Mouse (Mus musculus): ENCODE data around the gene BC048562.

BC048562 gene

GRCm38 (mm10) chr9:108450292-108451169, 14.2 kb downstream of the BC048562 start:
- DNase-seq (ENCODE audit: low spot score): peak; percentile 63

DNA sequence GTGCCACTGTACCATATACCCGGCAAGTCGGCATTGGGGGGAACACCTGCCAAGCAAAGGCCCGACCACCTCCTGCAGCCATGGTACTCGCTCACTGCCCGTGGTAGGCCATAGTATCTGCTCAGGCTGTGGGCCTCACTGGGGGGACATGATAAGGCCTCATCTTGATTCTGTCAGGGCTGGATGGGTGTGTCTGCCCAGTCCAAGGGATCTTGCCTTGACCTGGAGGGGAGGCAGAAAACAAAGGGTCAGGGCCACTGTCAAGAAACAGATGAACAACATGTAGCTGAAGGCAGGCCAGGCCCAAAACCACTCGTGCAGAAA, 14.8 kb downstream of the BC048562 start:
- DNase-seq (ENCODE audit: low spot score): no peak

DNA sequence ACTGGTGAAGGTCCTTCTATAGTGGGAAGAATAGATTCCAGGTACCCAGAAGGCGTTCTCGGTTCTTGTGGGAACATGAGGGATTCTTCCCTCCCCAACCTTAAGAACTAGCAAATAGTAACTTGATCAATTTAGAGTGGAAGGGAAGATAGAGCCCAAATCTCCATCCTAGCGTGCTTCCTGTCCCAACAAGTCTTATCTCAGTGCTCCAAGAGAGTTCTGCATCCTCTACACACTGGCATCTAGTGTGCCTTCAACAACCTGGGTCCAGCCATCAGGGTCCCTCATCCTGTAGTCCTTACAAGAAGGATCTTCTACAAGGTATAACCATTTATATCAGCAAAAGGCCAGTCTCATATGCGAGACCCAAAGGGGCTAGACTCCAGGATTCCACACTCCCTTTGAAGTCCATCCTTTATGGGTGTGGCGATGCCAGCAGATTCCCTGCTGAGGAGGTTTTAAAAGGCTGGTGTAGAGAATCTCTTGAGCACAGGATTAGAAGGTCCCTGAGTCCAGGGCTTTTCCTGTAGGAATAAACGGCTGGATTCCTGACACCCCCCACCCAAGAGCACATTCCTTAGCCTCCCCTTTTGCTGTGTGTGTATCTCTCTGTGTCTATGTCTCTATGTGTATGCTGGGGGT, 15.4 kb downstream of the BC048562 start:
- DNase-seq (ENCODE audit: low spot score): peak; percentile 30

DNA sequence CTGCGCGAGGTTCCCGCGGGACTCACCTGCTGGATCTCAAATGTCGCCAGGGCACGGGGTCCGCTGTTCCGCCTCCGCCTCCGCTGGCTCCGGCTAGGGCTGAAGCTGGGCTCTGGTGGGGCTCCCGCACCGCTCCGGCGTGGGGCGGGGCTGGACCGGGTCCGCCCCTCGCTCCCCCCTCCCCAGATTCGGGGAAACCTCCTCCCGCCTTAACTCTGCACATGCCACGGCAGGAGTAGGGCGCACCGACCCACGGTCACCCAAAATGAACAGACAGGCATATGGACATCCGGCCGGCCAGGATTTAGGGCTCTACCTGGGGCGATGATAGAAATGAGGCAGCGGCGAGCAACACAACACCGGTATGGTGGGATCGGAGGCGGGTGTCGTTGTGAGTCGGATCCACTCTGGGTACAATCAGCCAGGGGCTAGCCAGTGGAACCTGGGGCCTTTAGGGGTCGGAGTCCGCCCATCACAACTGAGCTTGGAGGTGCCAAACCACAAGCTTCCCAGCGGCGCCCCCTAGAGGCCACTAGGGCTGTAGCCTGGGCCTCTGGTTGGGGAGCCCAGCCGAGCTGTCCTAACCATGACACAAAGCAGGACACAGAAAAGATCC, 16.1 kb downstream of the BC048562 start:
- DNase-seq (ENCODE audit: low spot score): peak; percentile 97

DNA sequence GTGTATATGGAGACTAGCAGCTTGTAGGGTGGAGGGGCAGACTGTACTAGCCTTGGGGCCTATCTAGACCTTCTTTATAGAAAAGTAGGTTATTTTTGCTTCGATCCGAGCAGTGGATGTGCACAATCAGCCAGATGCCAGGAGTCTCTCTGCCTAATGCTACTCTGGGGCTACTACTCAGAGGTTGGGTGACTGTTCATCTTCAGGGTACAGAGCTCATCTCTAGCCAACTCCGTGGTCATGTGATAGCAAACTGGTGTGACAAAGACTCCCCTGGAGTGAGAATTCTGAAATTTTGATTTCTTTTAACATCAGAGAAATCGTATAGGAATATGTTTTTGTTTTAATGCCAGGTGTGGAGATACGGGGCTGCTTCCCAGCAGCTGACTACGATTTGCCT, 16.6 kb downstream of the BC048562 start:
- no peak for DNase-seq (ENCODE audit: low spot score)

- DNase-seq (ENCODE audit: low spot score): no peak
Observed at GRCm38 (mm10) chr9:108453458-108453857, 17.2 kb downstream of the BC048562 start.

- no peak for DNase-seq (ENCODE audit: low spot score)
Observed at GRCm38 (mm10) chr9:108454429-108454828, 18.1 kb downstream of the BC048562 start.

DNA sequence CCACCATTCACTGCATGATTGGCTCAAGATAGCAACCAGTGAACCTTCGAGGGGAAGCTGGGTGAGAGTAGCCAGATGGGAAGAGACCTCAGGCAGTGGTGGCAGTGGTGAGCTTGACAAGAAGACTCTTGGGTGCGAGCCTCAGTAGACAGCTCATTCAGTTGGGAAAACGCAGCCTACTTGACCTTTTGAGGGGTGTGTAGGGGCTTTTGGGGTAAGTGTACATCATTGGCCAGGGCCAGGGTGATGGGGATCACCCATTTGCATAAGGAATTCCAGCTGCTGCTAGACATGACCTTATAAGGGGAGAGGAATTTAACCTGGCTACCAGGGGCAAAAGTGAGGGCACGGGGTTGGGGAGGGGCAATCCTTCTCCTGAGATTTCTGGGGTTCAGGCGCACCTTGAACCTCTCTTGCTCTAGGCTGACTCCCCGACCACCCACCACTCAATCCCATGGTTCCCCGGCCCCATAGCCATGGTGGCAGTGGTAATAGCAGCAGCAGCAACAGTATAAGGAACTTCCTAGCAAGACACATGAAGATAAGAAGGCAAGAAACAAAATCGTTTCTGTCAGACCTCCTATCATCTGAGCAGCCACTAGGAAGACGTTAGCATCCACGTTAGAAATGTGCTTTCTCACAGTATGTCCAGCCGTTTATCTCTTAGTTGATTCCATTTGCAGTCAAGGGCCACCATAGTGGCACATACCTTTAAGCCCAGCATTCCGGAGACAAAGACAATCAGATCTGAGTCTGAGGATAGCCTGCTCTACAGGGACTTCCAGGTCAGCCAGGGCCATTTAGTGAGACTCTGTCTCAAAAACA, 19.7 kb downstream of the BC048562 start:
- DNase-seq (ENCODE audit: low spot score): no peak

DNA sequence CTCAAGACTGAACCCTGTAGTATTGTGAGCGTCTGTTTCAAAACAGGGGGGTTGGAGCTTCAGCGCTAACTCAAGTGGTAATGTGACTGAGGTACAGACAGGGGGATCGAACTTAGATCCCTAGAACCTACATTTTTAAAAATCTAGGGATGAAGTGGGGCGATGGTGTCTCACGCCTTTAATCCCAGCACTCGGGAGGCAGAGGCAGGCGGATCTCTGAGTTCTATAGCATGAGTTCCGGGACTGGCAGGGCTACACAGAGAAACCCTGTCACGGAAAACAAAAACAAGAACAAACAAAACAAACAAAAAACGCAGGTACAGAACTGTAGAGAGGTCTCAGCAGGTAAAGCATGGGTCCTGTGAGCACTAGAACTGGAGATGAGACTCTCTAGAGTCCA, 20.7 kb downstream of the BC048562 start:
- DNase-seq (ENCODE audit: low spot score): no peak

DNA sequence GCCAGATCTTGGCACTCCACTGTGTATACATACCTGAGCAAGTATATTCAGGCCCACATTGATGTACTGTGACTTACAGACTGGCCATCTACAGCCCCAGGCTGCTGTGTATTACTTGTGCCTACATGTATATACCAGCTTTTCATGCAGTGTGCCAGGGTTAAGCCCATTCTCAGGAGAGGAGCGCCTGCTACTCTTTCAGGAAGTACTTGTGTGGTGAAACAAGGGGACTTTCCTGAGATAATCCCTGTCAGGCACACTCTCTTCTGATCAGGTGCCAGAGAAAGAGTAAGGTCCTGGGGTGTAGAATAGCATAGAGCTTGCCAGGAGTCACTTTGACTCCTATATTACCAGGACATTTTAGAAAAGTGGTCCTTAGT, 23.6 kb downstream of the BC048562 start:
- no peak for DNase-seq (ENCODE audit: low spot score)

- DNase-seq (ENCODE audit: low spot score): peak; percentile 89
Observed at GRCm38 (mm10) chr9:108460319-108461178, 24.3 kb downstream of the BC048562 start, which contains the start of gene Ccdc71. TSS of gene Ccdc71 (plus strand) at chr9:108460527.

DNA sequence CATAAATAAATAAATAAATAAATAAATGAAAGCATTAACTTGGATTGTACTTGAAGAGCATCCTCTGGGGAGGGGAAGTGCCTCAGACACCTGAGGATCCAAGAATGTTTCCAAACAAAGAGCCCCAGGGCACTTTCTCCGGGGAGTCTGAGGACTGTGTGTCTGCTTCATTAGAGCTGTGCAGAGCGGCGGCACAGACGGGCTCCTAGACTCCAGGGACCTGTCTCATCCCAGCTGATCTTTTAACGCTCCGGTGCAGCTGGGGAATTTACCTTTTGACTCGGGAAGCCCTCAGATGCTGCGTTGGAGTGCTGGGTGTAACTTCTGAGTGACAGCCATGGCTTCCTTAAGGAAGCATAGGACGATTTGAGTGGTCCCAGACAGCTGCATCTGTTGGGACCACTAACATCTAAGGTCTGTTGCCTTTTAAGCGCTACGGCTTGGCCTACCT, 24.9 kb downstream of the BC048562 start, which contains the start of gene Klhdc8b:
Gene Klhdc8b (minus strand): TSS at position 401 of the 451 bp plus-strand sequence.
- DNase-seq (ENCODE audit: low spot score): peak; percentile 31

- no peak for DNase-seq (ENCODE audit: low spot score)
Observed at GRCm38 (mm10) chr9:108461675-108462074, 25.4 kb downstream of the BC048562 start.

- DNase-seq (ENCODE audit: low spot score): no peak
Observed at GRCm38 (mm10) chr9:108462192-108462591, 25.9 kb downstream of the BC048562 start.

- no peak for DNase-seq (ENCODE audit: low spot score)
Observed at GRCm38 (mm10) chr9:108463713-108464112, 27.4 kb downstream of the BC048562 start.

- DNase-seq (ENCODE audit: low spot score): no peak
Observed at GRCm38 (mm10) chr9:108466219-108466618, 29.9 kb downstream of the BC048562 start.

- no peak for DNase-seq (ENCODE audit: low spot score)
Observed at GRCm38 (mm10) chr9:108469430-108469829, 33.1 kb downstream of the BC048562 start.

- no peak for DNase-seq (ENCODE audit: low spot score)
Observed at GRCm38 (mm10) chr9:108469845-108470244, 33.6 kb downstream of the BC048562 start.

DNA sequence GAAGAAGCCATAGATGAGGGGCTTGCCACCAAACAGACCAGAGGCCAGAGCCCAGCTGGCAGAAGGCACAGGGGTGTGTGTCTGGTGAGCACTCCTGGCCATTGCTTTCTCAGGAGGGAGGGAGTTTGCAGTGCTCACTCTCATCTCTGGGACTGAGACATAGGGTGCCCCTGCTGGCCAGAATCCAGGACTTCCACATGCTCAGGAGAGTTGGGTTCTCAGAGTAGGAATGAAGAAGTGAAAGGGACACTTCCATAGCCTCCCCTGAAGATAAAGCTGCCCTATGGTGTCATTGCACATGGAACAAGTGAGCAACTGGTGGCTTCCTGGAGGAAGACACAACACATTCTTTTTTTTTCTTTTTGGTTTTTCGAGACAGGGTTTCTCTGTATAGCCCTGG, 38.2 kb downstream of the BC048562 start:
- no peak for DNase-seq (ENCODE audit: low spot score)

DNA sequence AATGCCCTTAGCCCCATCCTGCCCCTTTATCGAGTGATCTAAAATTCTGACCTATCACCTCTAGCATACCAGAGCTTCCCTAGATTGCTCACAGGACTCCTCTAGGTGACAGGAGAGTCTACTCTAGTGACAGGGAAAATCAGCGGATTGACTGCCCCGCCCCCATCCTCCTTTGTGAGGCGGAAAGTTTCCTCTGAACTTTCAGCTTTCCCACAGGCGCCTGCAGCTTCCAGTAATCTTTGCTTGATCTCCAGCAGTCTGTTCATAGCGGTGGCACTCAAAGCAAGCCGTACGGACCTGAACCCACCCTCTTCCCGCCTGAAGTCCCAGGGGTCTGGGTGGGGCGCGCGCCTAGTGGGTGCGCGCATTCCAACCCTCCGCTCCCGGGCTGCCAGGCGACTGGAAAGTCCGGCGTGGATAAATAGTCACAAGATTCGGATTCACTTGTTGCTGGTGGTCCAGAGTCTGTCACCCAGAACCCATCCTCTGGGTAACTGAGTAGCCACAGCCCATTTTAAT, 42.4 kb downstream of the BC048562 start:
- DNase-seq (ENCODE audit: low spot score): peak; percentile 90

DNA sequence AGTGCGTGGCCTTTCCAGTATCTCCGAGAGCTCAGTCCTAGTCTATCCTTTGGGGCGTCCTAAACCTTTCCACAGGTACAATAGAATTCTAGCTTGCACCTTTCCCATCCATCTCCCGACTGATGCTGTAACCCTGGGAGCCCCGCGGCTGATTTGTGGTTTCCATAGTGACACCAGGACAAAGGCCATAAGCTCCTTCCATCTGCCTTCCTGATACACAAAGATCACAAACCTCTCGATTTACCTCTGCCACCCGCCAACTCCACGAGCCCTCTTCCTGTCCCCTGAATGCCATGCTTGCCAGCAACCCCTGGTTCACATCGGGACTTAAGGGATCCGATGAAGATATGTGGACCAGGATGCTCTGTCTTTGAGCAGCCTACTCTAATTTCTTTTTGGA, 43.0 kb downstream of the BC048562 start:
- peak; percentile 58 for DNase-seq (ENCODE audit: low spot score)
